Mouse (Mus musculus): ENCODE data around the gene Gprin1. TPM values are rescaled to one million over a fixed set of nuclear protein-coding genes. Genes with fewer than 3 reads are reported as not detected.

Gene Gprin1
- polyA plus RNA-seq, 1 experiment: 0.09 TPM

DNA sequence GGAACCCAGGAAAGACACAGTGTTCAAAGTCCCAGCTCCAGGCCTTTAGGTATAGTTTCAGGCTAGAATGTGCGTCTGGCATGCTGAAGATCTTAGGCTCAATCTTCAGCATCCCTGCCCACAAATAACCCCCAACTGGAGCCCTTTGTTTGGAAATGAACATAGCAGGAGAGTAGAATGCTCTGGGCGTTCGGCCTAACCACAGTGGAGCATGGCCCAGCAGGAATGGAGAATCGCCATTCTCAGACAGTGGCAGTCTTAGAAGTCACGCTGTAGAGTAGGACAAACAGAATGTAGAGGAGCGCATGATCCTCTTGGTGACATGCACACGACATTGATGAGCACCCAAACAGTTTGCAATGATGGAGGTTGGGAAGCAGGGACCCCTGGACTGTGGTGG, 11.2 kb upstream of the Gprin1 start:
- Histone ChIP-seq H3K4me1 (ENCODE audit: control insufficient read depth, insufficient read depth, low read length) (0 out of 2 replicates have a peak, but pooled peaks cover 3% of the 10 kb centered on the region), H3K4me3 (replicated peaks; ENCODE audit: extremely low read depth, low read depth, low read length) (no peak overlapping the region)
- WGBS: 74% methylated on average over 7 of the region's 7 CpGs
- TF ChIP-seq POLR2A (IDR thresholded peaks at IDR 0.05; ENCODE audit: borderline replicate concordance, extremely low read depth, low read depth, low read length) (no peak), CTCF (IDR thresholded peaks at IDR 0.05; ENCODE audit: insufficient read depth, low read length) (no peak)
- no peak for DNase-seq

DNA sequence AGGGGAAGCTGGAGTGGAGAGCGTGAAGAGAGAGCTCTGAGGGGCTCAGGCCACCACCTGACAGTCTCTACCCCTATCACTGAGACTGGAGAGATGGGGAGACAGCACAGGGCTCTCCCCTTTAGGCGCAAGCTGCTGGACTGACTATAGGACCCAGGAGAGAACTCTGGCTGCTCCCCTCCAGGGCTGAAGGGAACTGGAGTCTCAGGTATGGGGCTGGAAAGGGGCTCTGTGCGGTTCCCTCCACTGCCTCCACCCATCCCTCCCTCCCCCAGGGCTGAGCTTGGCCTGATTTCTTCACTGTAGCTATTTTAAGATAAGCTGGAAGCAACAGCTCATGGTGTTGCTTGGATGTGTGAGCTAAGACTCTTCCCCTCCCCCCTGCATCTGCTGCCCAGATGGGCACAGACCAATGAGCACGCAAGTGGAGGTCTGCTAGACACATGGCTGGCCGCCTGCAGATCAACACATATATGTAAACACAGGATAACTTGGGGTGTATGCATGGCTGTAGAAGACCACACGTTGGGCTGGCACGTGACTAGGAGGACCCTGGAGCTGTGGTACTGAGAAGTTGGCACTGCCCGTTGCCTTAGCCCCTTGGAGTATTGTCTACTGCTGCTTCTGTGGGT, 10.6 kb upstream of the Gprin1 start:
- DNase-seq: no peak
- Histone ChIP-seq H3K4me1 (ENCODE audit: control insufficient read depth, insufficient read depth, low read length) (0 out of 2 replicates have a peak, but pooled peaks cover 3% of the 10 kb centered on the region), H3K4me3 (replicated peaks; ENCODE audit: extremely low read depth, low read depth, low read length) (no peak overlapping the region)
- no peak for TF ChIP-seq POLR2A (IDR thresholded peaks at IDR 0.05; ENCODE audit: borderline replicate concordance, extremely low read depth, low read depth, low read length)
- TF ChIP-seq CTCF (IDR thresholded peaks at IDR 0.05; ENCODE audit: insufficient read depth, low read length): no peak
- WGBS: 58% methylated on average over 8 of the region's 8 CpGs

DNA sequence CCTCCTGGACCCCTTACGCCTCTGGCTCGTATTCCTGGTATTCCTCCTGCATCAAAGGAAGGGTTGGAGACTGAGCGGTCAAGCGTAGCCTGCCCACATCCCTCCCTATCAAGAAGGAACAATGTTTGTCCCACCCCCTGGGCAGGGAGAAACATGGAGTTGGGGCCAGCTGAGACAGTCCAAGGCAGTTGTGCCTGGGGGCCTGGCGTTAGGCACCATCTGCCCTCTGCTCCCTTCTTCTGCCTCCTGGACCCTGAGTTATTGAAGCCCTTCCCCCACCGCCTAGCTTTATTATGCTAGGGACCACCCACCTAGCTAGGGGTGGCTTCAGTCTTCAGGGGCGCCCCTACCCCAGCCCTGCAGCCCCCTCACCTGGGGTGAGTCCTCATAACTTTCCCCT, 9.8 kb upstream of the Gprin1 start:
- Histone ChIP-seq H3K4me3 (replicated peaks; ENCODE audit: extremely low read depth, low read depth, low read length) (no peak overlapping the region), H3K4me1 (ENCODE audit: control insufficient read depth, insufficient read depth, low read length) (0 out of 2 replicates have a peak, but pooled peaks cover 3% of the 10 kb centered on the region)
- no peak for TF ChIP-seq CTCF (IDR thresholded peaks at IDR 0.05; ENCODE audit: insufficient read depth, low read length)
- no peak for TF ChIP-seq POLR2A (IDR thresholded peaks at IDR 0.05; ENCODE audit: borderline replicate concordance, extremely low read depth, low read depth, low read length)
- WGBS: 15% methylated on average over 7 of the region's 7 CpGs
- DNase-seq: no peak

DNA sequence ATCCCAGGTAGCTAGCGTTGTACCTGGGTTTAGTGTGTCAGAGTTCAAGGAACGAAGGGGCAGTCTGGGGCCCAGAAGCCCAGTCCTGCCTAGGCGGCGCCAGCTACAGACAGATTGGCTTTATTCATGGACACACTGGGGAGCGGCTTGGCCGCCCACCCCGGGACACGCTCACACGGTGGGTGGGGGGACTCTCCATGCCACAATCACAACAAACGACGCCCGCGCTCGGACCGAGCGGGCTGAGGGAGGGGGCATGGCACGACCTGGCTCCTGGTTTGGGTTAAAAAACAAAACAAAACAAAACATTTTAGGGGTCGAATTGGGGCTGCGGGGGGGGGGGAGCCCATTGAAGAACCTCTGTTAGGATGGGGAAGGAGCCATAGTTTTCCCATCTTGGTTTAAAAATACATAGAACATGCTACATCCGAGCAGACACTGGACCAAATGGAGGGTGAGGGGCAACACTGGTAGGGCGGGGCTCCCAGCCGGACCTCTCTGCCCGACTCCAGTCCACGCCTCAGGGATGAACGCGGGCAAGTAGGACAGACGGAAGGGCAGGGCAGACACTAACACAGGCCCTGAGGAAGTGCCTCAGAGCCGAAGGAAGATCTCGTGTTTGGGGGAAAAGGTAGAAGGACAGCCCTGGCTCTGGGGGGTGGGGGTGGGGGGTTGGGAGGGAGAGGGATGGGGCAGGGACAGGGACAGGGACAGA, 9.2 kb upstream of the Gprin1 start:
- 0 out of 2 replicates have a peak, but pooled peaks cover 3% of the 10 kb centered on the region for H3K4me1 ChIP-seq (ENCODE audit: control insufficient read depth, insufficient read depth, low read length)
- TF ChIP-seq CTCF (IDR thresholded peaks at IDR 0.05; ENCODE audit: insufficient read depth, low read length): no peak
- no peak for TF ChIP-seq POLR2A (IDR thresholded peaks at IDR 0.05; ENCODE audit: borderline replicate concordance, extremely low read depth, low read depth, low read length)
- H3K4me3 ChIP-seq (replicated peaks; ENCODE audit: extremely low read depth, low read depth, low read length): no peak overlapping the region
- no peak for DNase-seq
- WGBS: 4% methylated on average over 29 of the region's 29 CpGs

DNA sequence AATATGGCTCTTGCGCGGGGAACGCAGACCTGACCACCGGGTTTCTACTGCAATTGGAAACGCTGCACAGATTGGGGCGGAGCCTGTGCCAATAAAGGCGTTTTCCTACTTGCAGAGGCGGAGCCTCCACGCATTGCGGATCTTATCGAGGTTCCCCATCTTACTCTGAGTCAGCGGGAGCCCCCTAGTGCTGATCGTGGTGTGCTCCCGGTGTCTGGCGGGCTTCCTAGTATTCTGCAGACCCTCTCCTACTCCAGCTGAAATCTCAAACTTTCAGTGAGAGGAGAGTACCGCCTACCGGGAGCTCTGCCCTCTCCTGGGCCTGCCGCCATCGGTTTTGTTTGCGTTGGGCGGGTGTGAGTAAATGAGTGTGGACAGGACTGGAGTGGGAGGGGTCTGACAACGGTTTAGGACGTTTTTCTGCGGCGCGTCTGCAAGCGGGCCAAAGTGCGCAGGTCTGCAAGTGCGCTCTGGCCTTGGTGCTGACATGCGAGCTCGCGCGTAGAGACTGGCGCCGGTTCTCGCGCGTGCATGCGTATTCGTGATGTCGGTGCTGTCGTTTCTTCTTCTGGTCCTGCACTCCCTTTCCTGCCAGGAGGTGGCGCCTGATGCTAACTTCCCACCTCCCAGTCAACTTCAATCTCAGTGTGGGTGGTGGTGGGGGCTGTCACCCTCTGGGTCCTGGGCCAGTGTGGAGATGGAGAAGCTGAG, 8.5 kb upstream of the Gprin1 start:
- peak; percentile 15 for DNase-seq
- WGBS: 2% methylated on average over 43 of the region's 43 CpGs
- Histone ChIP-seq H3K4me1 (ENCODE audit: control insufficient read depth, insufficient read depth, low read length) (0 out of 2 replicates have a peak, but pooled peaks cover 3% of the 10 kb centered on the region), H3K4me3 (replicated peaks; ENCODE audit: extremely low read depth, low read depth, low read length) (peak overlapping the region; percentile 2)
- TF ChIP-seq CTCF (IDR thresholded peaks at IDR 0.05; ENCODE audit: insufficient read depth, low read length) (peak; percentile 52), POLR2A (IDR thresholded peaks at IDR 0.05; ENCODE audit: borderline replicate concordance, extremely low read depth, low read depth, low read length) (no peak)

DNA sequence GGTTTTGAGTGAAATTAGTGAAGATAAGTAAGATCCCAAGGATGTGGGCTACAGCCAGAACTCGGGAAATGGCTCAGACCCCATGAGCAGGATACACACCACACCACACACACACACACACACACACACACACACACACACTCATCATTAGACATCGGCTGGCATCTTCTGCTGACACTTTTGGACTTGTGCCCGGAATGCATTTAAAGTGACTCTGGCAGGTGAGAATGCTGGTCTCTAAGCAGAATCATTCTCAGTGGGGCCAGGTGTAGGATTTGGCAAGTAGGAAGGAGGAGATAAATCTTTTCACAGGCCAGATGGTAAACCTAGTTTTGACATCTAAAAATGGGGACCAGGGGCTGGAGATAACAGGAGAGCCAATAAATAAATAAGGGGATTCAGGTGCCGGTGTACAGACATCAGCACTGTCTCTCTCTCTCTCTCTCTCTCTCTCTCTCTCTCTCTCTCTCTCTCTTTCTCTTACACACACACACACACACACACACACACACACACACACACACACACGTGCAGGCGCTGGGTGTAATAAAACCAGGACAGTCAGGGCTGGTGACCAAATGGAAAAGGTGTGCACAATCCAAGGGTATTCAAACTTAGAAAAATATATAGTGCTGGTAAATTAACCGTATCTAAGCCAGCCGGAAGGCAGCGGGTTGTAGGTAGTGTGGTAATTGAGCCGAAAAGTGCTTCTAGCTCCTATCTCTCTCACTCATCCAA, 7.6 kb upstream of the Gprin1 start:
- no peak for TF ChIP-seq POLR2A (IDR thresholded peaks at IDR 0.05; ENCODE audit: borderline replicate concordance, extremely low read depth, low read depth, low read length)
- no peak for TF ChIP-seq CTCF (IDR thresholded peaks at IDR 0.05; ENCODE audit: insufficient read depth, low read length)
- H3K4me1 ChIP-seq (ENCODE audit: control insufficient read depth, insufficient read depth, low read length): 0 out of 2 replicates have a peak, but pooled peaks cover 3% of the 10 kb centered on the region
- WGBS: 43% methylated on average over 10 of the region's 10 CpGs
- no peak for DNase-seq
- H3K4me3 ChIP-seq (replicated peaks; ENCODE audit: extremely low read depth, low read depth, low read length): no peak overlapping the region

DNA sequence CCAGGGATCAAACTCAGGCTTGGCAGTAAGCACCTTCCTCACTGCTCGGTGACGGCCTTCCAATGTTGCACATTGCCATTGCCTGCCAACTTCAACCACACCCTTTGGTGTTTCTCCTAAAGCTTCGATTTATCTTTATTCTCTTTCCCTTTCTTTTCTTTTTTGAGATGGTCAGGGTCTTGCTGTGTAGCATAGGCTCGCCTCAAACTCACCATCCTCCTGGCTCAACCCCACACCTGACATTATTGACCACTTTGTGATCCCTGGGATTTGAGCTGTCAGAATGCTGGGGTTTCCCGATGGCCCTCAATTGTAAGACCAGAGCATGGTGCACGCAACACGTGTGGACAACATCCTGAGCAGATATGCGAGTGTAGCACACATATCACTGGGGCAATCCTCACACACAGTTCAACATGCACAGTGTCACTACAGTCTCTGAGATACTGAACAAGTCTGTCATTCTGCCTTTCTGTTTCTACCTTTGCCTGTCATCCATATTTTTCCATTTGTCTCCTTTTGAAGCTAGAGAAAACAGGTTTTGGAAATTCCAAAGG, 6.6 kb upstream of the Gprin1 start:
- Histone ChIP-seq H3K4me3 (replicated peaks; ENCODE audit: extremely low read depth, low read depth, low read length) (no peak overlapping the region), H3K4me1 (ENCODE audit: control insufficient read depth, insufficient read depth, low read length) (0 out of 2 replicates have a peak, but pooled peaks cover 3% of the 10 kb centered on the region)
- DNase-seq: no peak
- TF ChIP-seq POLR2A (IDR thresholded peaks at IDR 0.05; ENCODE audit: borderline replicate concordance, extremely low read depth, low read depth, low read length) (no peak), CTCF (IDR thresholded peaks at IDR 0.05; ENCODE audit: insufficient read depth, low read length) (no peak)
- WGBS: 85% methylated on average over 8 of the region's 8 CpGs

DNA sequence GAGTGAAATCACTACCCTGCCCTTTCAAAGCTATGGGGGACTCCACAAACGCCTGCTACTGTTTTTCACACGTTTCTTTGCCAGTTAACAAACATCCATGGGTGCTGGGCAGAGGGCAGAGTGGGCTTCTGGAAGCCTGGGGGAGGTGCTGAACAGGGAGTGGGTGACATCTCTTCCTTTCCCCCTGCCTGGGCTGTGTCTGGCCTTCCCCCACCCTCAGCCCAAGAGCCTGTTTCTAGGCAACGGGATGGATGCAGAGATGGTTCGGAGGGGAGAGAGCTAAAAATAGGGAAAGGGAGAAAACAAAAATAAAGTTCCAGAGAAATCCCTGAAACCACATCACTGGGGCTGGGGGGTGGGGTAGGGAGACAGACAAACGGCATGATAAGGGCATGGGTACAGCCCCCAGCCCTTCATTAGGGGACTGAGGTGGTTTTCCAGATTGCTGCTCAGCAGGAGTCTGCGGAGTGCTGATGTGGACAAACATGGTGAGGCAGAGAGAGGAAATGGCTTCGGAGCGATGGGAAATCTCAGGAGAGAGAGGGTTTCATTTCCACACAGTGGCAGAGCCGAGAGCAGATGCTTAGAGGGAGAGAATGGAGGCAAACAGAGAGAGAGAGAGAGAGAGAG, 5.6 kb upstream of the Gprin1 start:
- WGBS: 15% methylated on average over 9 of the region's 9 CpGs
- no peak for TF ChIP-seq POLR2A (IDR thresholded peaks at IDR 0.05; ENCODE audit: borderline replicate concordance, extremely low read depth, low read depth, low read length)
- TF ChIP-seq CTCF (IDR thresholded peaks at IDR 0.05; ENCODE audit: insufficient read depth, low read length): no peak
- Histone ChIP-seq H3K4me3 (replicated peaks; ENCODE audit: extremely low read depth, low read depth, low read length) (no peak overlapping the region), H3K4me1 (ENCODE audit: control insufficient read depth, insufficient read depth, low read length) (0 out of 2 replicates have a peak, but pooled peaks cover 3% of the 10 kb centered on the region)
- DNase-seq: no peak

Measured in lung, adult 2 months (tissue).